In the genomic region with DNA sequence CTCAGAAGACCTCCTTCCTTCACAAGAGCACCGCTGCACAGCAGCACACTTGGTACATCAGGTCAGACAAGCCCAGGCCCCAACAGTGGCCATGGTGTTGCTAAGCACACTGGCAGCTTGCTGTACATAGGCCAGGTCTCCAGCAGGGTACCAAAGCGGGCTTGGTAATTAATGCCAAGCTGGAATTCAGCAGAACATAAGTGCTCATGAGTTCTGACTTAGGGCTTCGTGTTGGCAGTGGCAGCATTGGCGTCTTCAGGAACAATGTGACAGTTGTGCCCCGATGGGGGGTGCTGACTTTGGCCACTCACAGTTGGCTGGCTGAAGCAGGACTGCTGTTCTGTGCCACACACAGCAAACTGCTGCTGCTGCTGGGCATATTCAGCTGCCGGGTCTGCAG, we compare ENCODE assay signal across 22 mouse cellular contexts. TPM values are rescaled to one million over a fixed set of nuclear protein-coding genes. Genes with fewer than 3 reads are reported as not detected.
"Had no signal": no experiment of that assay in that cellular context is flagged by ENCODE, and none has a peak within 500 bp of the region (broad histone marks: within the 10 kb centered on the region; RNA-seq: fewer than 3 reads in every experiment).

No protein-coding gene starts in this region.

- H3K4me3 ChIP-seq: kidney, embryonic 15.5 days; limb, embryonic 12.5 days; limb, embryonic 15.5 days; midbrain, embryonic 13.5 days had no signal

- H3K9ac ChIP-seq: kidney, embryonic 15.5 days; limb, embryonic 12.5 days; limb, embryonic 15.5 days; liver, embryonic 14.5 days; liver, postnatal 0 days; lung, embryonic 14.5 days; midbrain, embryonic 13.5 days had no signal

- H3K4me2 ChIP-seq: kidney, embryonic 15.5 days; limb, embryonic 12.5 days; limb, embryonic 15.5 days; liver, embryonic 11.5 days; lung, embryonic 14.5 days; midbrain, embryonic 13.5 days had no signal

- DNase-seq: kidney, adult 8-10 months; kidney, postnatal 10 days; kidney, postnatal 36 days; liver, postnatal 0 days; lung, embryonic 14.5 days; thymus, postnatal 25 days had no signal

- ATAC-seq: liver, postnatal 0 days; lung, postnatal 0 days; midbrain, embryonic 13.5 days; midbrain, embryonic 16.5 days had no signal

- H3K9me3 ChIP-seq: kidney, embryonic 15.5 days; limb, embryonic 12.5 days; limb, embryonic 15.5 days; midbrain, embryonic 13.5 days had no signal

- H3K27me3 ChIP-seq: limb, embryonic 15.5 days had no signal

- H3K4me1 ChIP-seq: limb, embryonic 12.5 days; limb, embryonic 15.5 days; midbrain, embryonic 13.5 days had no signal

- H3K27ac ChIP-seq: kidney, embryonic 15.5 days; limb, embryonic 12.5 days; limb, embryonic 15.5 days; liver, embryonic 14.5 days; macrophage; midbrain, embryonic 13.5 days had no signal

RNA-seq across cellular contexts. Expression of a gene that starts 13.2 kb away (rescaled TPM):
- total RNA-seq: layer of hippocampus, postnatal 25 days; left cerebral cortex, adult 18-20 months; left cerebral cortex, postnatal 10 days; megakaryocyte, adult 5-6 weeks had no signal
- polyA plus RNA-seq: kidney, embryonic 15.5 days; limb, embryonic 12.5 days; limb, embryonic 15.5 days; liver, embryonic 11.5 days; liver, embryonic 14.5 days; liver, postnatal 0 days; lung, embryonic 14.5 days; lung, postnatal 0 days; macrophage; small intestine, adult 2 months; stomach, embryonic 16.5 days had no signal

RNA-seq across cellular contexts. Expression of a gene that starts 14.1 kb away (rescaled TPM):
- total RNA-seq: megakaryocyte, adult 5-6 weeks had no signal
- polyA plus RNA-seq: macrophage; thymus, postnatal 0 days had no signal

RNA-seq across cellular contexts. Expression of a gene that starts 30.7 kb away (rescaled TPM):
- polyA plus RNA-seq: macrophage had no signal
